Mouse (Mus musculus) lung, postnatal 0 days (tissue): ENCODE measurements at regions not wholly inside any gene's neighbourhood (a gene's known extent, or its start where the extent isn't known, plus 50 kb on each side); places are given as distances from the start of the nearest gene placed in this dataset.

Source experiments
- ATAC-seq: fragments of 200-750 bp; cut with Nextera tagmentation; 2 replicates; pipeline ENCODE4 v1.8.0; 2017; ENCODE audit warnings: moderate library complexity
- DNase-seq: peaks from one replicate; pipeline ENCODE4 v3.0.0-alpha.2; 2016; ENCODE audit warnings: low spot score
- H3K27ac ChIP-seq: fragments of 300-500 bp; sonication (generic); 2 replicates; pipeline ENCODE4 v1.5.1; 2014; ENCODE audit warnings: antibody characterized with exemption, mild to moderate bottlenecking, low read length, mixed read lengths
- H3K27me3 ChIP-seq: fragments of 300-500 bp; sonication (generic); replicated peaks from 2 replicates; pipeline ENCODE4 v1.6.1; 2014; ENCODE audit warnings: low read length, mixed read lengths; ENCODE audit not compliant: insufficient read depth
- H3K36me3 ChIP-seq: fragments of 300-500 bp; sonication (generic); 2 replicates; pipeline ENCODE4 v1.6.1; 2014; ENCODE audit warnings: low read length, mixed read lengths; ENCODE audit not compliant: insufficient read depth
- H3K4me1 ChIP-seq: fragments of 300-500 bp; sonication (generic); 2 replicates; pipeline ENCODE4 v1.6.1; 2014; ENCODE audit warnings: antibody characterized with exemption, low read depth, low read length, mixed read lengths; ENCODE audit not compliant: insufficient read depth
- H3K4me2 ChIP-seq: fragments of 300-500 bp; sonication (generic); replicated peaks from 2 replicates; pipeline ENCODE4 v1.6.1; 2014; ENCODE audit warnings: low read depth, mild to moderate bottlenecking, low read length, moderate library complexity, mixed read lengths
- H3K4me3 ChIP-seq: fragments of 300-500 bp; sonication (generic); 2 replicates; pipeline ENCODE4 v1.5.1; 2014; ENCODE audit warnings: low read depth, low read length
- H3K9ac ChIP-seq: fragments of 300-500 bp; sonication (generic); replicated peaks from 2 replicates; pipeline ENCODE4 v1.6.1; 2014; ENCODE audit warnings: low read depth, mild to moderate bottlenecking
- H3K9me3 ChIP-seq: fragments of 300-500 bp; sonication (generic); 2 replicates; pipeline ENCODE4 v1.6.1; 2016; ENCODE audit warnings: low read length, mixed read lengths
- CTCF ChIP-seq: IDR thresholded peaks from 2 replicates; pipeline ENCODE4 v1.5.1; 2016; ENCODE audit warnings: antibody characterized with exemption, mild to moderate bottlenecking
- EP300 ChIP-seq: IDR thresholded peaks from 2 replicates; pipeline ENCODE4 v1.6.1; 2016; ENCODE audit warnings: antibody characterized with exemption, mild to moderate bottlenecking, control low read depth
- WGBS: fragments of 180-500 bp; shearing (Covaris S2); extraction: QIAGEN DNeasy Blood & Tissue Kit; methylation state at CpG from one replicate; pipeline ENCODE4 v1.1.7; 2014; 5-methylcytosine and 5-hydroxymethylcytosine counted together

DNA sequence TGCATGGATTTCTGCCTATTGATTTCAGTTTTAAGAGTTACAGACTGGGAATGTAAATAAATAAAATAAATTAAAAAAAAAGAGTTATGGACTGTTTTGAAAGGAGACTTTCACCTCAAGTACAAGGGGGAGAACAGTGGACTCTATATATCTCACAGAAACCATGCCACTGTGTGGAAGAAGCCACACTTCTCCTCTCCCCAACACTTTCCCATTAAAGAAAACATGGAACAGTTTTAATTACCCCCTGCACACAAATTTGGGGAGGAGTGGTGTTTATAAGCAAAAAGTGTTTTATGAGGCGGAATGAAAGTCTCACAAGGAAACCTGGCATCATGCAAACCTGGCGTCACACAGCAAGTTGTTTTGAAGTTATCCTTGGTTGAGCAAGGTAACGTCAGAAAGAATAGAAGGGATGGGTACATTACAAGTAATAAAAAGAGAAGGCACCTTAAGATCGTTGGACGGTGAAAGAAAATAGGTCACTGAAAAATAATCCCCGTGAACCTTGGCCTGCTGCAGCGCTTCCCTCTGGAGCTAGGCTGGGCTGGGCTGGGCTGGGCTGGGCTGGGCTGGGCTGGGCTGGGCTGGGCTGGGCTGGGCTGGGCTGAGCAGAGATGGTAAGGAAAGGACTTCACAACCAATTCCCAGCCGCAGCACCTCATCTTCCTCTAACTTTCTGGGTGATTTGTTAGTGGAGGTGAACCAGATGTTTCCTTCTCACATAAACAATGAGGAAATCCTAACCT lies 232.2 kb upstream of the Tank start:
- no peaks in the 10 kb centered on the region for H3K36me3 ChIP-seq
- no peak overlapping the region for H3K27ac ChIP-seq
- H3K9ac ChIP-seq = no peak overlapping the region
- no peaks in the 10 kb centered on the region for H3K9me3 ChIP-seq
- H3K27me3 ChIP-seq = no peaks in the 10 kb centered on the region
- WGBS = 51% methylated on average over 8 of the region's 8 CpGs
- ATAC-seq = 0 out of 2 replicates have a peak, but pooled peaks have one; percentile 19
- peaks cover 10% of the 10 kb centered on the region; the same call in 1 of the 2 replicates for H3K4me1 ChIP-seq
- H3K4me2 ChIP-seq = no peak overlapping the region
- DNase-seq = peak; percentile 15
- no peak overlapping the region for H3K4me3 ChIP-seq
- no peak for TF ChIP-seq EP300
- no peak for TF ChIP-seq CTCF

DNA sequence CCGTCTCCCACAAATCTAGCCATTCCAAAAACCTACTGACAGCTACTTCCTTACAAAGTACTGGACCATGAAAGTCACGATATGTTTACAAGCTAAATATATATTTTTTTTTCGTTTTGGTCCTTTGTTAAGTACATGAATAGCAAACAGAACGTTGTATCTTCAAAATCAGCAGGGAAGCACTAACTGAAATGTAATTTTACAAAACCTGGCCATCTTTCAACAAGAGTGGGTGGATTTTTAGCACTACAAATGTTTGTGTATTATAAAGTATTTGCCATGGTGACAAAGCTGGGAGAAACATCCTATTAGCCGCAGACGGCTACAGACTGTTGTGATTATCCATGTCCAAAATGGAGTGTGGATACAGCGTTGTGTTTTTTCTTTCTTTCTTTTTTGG lies 233.1 kb upstream of the Tank start:
- peaks cover 10% of the 10 kb centered on the region; the same call in 1 of the 2 replicates for H3K4me1 ChIP-seq
- no peaks in the 10 kb centered on the region for H3K36me3 ChIP-seq
- H3K9ac ChIP-seq = no peak overlapping the region
- no peak overlapping the region for H3K4me3 ChIP-seq
- 64% methylated on average over 7 of the region's 7 CpGs for WGBS
- DNase-seq (no peak), ATAC-seq (no peak)
- TF ChIP-seq CTCF = no peak
- no peak for TF ChIP-seq EP300
- H3K27me3 ChIP-seq = no peaks in the 10 kb centered on the region
- peak overlapping the region; percentile 33; the same call in 1 of the 2 replicates for H3K4me2 ChIP-seq
- H3K27ac ChIP-seq = no peak overlapping the region
- no peaks in the 10 kb centered on the region for H3K9me3 ChIP-seq

DNA sequence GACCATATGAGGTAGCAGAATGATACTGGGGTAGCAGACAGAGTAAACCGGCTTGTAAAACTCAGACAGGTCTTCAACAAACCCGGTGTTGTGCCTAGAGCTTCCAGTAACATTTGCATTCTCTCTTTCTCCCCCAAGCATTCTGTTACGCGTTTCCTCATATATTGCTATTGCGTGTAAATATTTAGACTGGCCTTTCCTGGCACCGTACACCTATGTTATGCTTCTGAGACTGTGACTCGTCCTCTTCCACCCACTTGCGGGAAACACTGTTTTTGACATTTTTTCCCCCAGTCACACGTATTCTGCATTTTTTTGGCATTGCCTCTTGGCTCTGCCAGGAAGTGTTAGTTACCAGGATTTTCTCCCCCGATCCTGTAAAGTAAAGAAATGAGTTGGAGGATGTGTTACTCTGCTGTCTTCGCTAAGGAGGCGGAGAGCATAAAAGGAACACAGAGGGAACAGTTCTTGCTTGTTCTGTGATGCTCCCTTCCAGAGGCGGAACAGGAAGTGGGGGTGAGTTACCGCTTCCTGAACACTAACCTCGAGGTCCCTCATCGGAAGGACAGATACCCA lies 233.7 kb upstream of the Tank start:
- ATAC-seq (peak; percentile 48), DNase-seq (peak; percentile 60)
- WGBS = 36% methylated on average over 16 of the region's 16 CpGs
- no peaks in the 10 kb centered on the region for H3K9me3 ChIP-seq
- no peaks in the 10 kb centered on the region for H3K27me3 ChIP-seq
- H3K4me3 ChIP-seq = no peak overlapping the region
- H3K9ac ChIP-seq = no peak overlapping the region
- peaks cover 10% of the 10 kb centered on the region; the same call in 1 of the 2 replicates for H3K4me1 ChIP-seq
- TF ChIP-seq EP300 (peak; percentile 56; the same call in 1 of the 2 replicates), CTCF (no peak)
- H3K4me2 ChIP-seq = peak overlapping the region; percentile 33
- H3K36me3 ChIP-seq = no peaks in the 10 kb centered on the region
- H3K27ac ChIP-seq = peak overlapping the region; percentile 21; the same call in 1 of the 2 replicates

DNA sequence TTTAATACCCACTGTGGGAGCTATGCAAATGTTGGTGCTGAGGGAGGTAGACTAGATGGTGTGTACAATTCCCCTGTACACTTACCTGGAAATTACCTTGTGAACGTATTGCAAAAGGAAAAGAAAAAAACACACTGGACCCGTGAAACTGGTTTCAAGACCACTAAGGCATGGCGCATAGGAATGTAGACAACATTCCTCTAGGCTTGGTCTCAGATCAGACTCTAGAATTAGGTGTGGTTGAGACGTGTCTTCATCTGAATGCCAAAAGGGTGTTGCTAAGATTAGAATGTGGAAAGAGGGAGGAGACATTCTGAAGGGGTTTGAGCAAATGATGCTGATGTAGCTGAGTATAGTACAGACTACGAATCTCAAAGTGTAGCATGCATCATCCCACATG lies 237.1 kb upstream of the Tank start:
- DNase-seq (peak; percentile 79), ATAC-seq (peak; percentile 90)
- Histone ChIP-seq H3K9ac (no peak overlapping the region), H3K27ac (no peak overlapping the region), H3K27me3 (no peaks in the 10 kb centered on the region), H3K4me2 (no peak overlapping the region), H3K4me3 (no peak overlapping the region), H3K9me3 (no peaks in the 10 kb centered on the region), H3K4me1 (peaks cover 10% of the 10 kb centered on the region; the same call in 1 of the 2 replicates), H3K36me3 (no peaks in the 10 kb centered on the region)
- peak; percentile 86 for TF ChIP-seq EP300
- TF ChIP-seq CTCF = no peak
- 36% methylated on average over 5 of the region's 5 CpGs for WGBS

DNA sequence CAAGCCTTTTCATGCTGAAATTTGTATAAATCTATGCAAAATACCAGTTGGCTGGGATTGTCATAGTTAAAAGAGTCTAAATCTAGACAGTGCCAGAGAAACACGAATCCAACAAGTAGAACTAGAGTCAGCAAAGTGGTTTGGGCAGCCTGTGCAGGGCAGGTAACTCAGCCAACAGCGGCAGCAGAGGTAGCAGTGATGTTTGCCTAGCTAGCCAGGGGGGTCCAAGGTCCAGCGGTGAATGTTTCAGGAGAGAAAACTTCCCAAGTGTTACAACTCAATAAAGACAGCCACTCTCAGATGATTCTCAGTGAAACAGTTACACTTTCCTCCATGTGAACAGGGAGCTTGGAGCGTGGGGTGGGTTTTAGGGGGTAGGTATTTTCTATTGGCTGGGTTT lies 259.2 kb upstream of the Tank start:
- TF ChIP-seq EP300 (no peak), CTCF (no peak)
- no peak overlapping the region for H3K9ac ChIP-seq
- no peak overlapping the region for H3K27ac ChIP-seq
- no peaks in the 10 kb centered on the region for H3K27me3 ChIP-seq
- DNase-seq = no peak
- no peak overlapping the region for H3K4me2 ChIP-seq
- WGBS = 65% methylated on average over 4 of the region's 4 CpGs
- H3K4me1 ChIP-seq = no peaks in the 10 kb centered on the region
- H3K4me3 ChIP-seq = no peak overlapping the region
- ATAC-seq = no peak
- no peaks in the 10 kb centered on the region for H3K36me3 ChIP-seq
- H3K9me3 ChIP-seq = no peaks in the 10 kb centered on the region

DNA sequence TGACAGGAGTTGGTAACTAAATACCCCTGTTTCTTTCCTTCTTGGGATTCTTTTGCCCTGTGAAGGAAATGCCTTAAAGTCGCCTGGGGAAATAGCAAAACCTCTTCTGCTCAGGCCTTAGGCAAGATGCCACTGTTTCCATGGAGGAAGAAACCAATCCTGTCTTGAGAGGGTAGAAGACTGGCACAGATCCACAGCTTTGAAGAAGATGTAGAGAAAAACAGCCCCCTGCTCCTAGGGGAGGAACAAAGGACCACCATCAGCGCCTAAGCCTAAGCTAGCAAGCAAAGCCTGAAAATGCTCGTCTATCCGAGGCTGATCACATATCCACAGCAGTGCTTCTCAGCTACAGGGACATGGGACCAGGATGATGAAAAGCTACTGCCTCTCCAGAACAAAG lies 268.0 kb upstream of the Tank start:
- Histone ChIP-seq H3K36me3 (no peaks in the 10 kb centered on the region), H3K4me2 (no peak overlapping the region), H3K9me3 (no peaks in the 10 kb centered on the region), H3K27ac (no peak overlapping the region), H3K4me3 (no peak overlapping the region), H3K4me1 (no peaks in the 10 kb centered on the region), H3K27me3 (no peaks in the 10 kb centered on the region), H3K9ac (no peak overlapping the region)
- WGBS = 75% methylated on average over 4 of the region's 4 CpGs
- no peak for TF ChIP-seq CTCF
- TF ChIP-seq EP300 = no peak
- ATAC-seq = no peak
- no peak for DNase-seq
